In genomic region chr2:70853329-70853728, GRCm38 (mm10) we compare ENCODE assay signal across 15 mouse cellular contexts. TPM values are rescaled to one million over a fixed set of nuclear protein-coding genes. Genes with fewer than 3 reads are reported as not detected.
A peak's percentile ranks its signal among the peaks of the same experiment; 100 is the strongest.
DNase-seq lines count a peak whose midpoint lies in the region; ATAC-seq and TF ChIP-seq lines count a peak whose summit lies in the region.
"Had no signal": no experiment of that assay in that cellular context is flagged by ENCODE, and none has a peak within 500 bp of the region (broad histone marks: within the 10 kb centered on the region; RNA-seq: fewer than 3 reads in every experiment).

No protein-coding gene starts in this region.

- no peaks in the 10 kb centered on the region for H3K36me3 ChIP-seq in heart, embryonic 15.5 days
- H3K36me3 ChIP-seq in kidney, postnatal 0 days (ENCODE audit: insufficient read depth, low read length): no peaks in the 10 kb centered on the region
- no peaks in the 10 kb centered on the region for H3K36me3 ChIP-seq in embryonic facial prominence, embryonic 11.5 days (replicated peaks; ENCODE audit: control insufficient read depth, insufficient read depth, low read depth, low read length)
- H3K36me3 ChIP-seq: midbrain, embryonic 12.5 days had no signal

- no peak overlapping the region for H3K27ac ChIP-seq in heart, embryonic 15.5 days
- no peak overlapping the region for H3K27ac ChIP-seq in kidney, postnatal 0 days
- 0 out of 2 replicates have a peak overlapping the region, but pooled peaks have one; percentile 37 for H3K27ac ChIP-seq in cortical plate, adult 2 months (ENCODE audit: insufficient read depth, low read length)
- H3K27ac ChIP-seq in embryonic facial prominence, embryonic 11.5 days (replicated peaks; ENCODE audit: low read depth, low read length): no peak overlapping the region
- H3K27ac ChIP-seq: midbrain, embryonic 12.5 days had no signal

- H3K4me3 ChIP-seq in heart, embryonic 15.5 days: no peak overlapping the region
- H3K4me3 ChIP-seq in kidney, postnatal 0 days (replicated peaks; ENCODE audit: low read depth, low read length): no peak overlapping the region
- no peak overlapping the region for H3K4me3 ChIP-seq in cortical plate, adult 2 months (ENCODE audit: insufficient read depth, low read length)
- H3K4me3 ChIP-seq in embryonic facial prominence, embryonic 11.5 days (ENCODE audit: low read depth, low read length): no peak overlapping the region
- H3K4me3 ChIP-seq: midbrain, embryonic 12.5 days; myocyte had no signal

- H3K27me3 ChIP-seq in heart, embryonic 15.5 days: no peaks in the 10 kb centered on the region
- no peaks in the 10 kb centered on the region for H3K27me3 ChIP-seq in kidney, postnatal 0 days (ENCODE audit: insufficient read depth, low read length)
- no peaks in the 10 kb centered on the region for H3K27me3 ChIP-seq in embryonic facial prominence, embryonic 11.5 days (ENCODE audit: control insufficient read depth, insufficient read depth, low read length)
- H3K27me3 ChIP-seq: midbrain, embryonic 12.5 days had no signal

- H3K9me3 ChIP-seq in heart, embryonic 15.5 days (replicated peaks): no peaks in the 10 kb centered on the region
- H3K9me3 ChIP-seq in kidney, postnatal 0 days (replicated peaks; ENCODE audit: low read length): no peaks in the 10 kb centered on the region
- no peaks in the 10 kb centered on the region for H3K9me3 ChIP-seq in embryonic facial prominence, embryonic 11.5 days (replicated peaks; ENCODE audit: control insufficient read depth, low read length)
- H3K9me3 ChIP-seq: midbrain, embryonic 12.5 days had no signal

- TF ChIP-seq CTCF in kidney, postnatal 0 days (IDR thresholded peaks at IDR 0.05; ENCODE audit: low read depth): no peak
- TF ChIP-seq CTCF in cortical plate, adult 2 months (IDR thresholded peaks at IDR 0.05; ENCODE audit: extremely low read depth, insufficient read depth, low read length): no peak

- intact Hi-C loops in heart, postnatal 10 days (cut with DNase I): no loop called here
- intact Hi-C loops in left cerebral cortex, postnatal 36 days (cut with DNase I): no loop called here

- ATAC-seq in heart, embryonic 15.5 days (replicated peaks; ENCODE audit: insufficient number of reproducible peaks, insufficient read depth, low FRiP score, low read depth): no peak
- ATAC-seq in kidney, postnatal 0 days (replicated peaks; ENCODE audit: low FRiP score, low read depth): no peak
- no peak for ATAC-seq in embryonic facial prominence, embryonic 11.5 days (replicated peaks; ENCODE audit: insufficient number of reproducible peaks, low FRiP score, low TSS enrichment, low read depth)

- WGBS in heart, embryonic 15.5 days: 51% methylated on average over 7 of the region's 7 CpGs
- 38% methylated on average over 7 of the region's 7 CpGs for WGBS in kidney, postnatal 0 days
- 39% methylated on average over 7 of the region's 7 CpGs for WGBS in embryonic facial prominence, embryonic 11.5 days

- no peak for DNase-seq in heart, postnatal 10 days
- peak; percentile 46 for DNase-seq in kidney, postnatal 0 days (ENCODE audit: low spot score)
- no peak for DNase-seq in kidney, postnatal 10 days
- DNase-seq in embryonic facial prominence, embryonic 11.5 days (ENCODE audit: low spot score): peak; percentile 22
- no peak for DNase-seq in left cerebral cortex, postnatal 36 days (ENCODE audit: low spot score in 2 of 2)
- DNase-seq: adrenal gland, adult 8-10 months; kidney, postnatal 4 days; lung, adult 18-20 months; lung, postnatal 36 days; retina, postnatal 1 day; thymus, postnatal 14 days had no signal

- H3K4me2 ChIP-seq in heart, embryonic 15.5 days: peak overlapping the region; percentile 53; the same call in 1 of the 2 replicates
- no peak overlapping the region for H3K4me2 ChIP-seq in kidney, postnatal 0 days (ENCODE audit: low read length)
- H3K4me2 ChIP-seq in embryonic facial prominence, embryonic 11.5 days (ENCODE audit: low read depth, low read length): no peak overlapping the region

- H3K4me1 ChIP-seq in heart, embryonic 15.5 days (replicated peaks): peaks cover 6% of the 10 kb centered on the region
- H3K4me1 ChIP-seq in kidney, postnatal 0 days (replicated peaks; ENCODE audit: insufficient read depth, low read length): no peaks in the 10 kb centered on the region
- H3K4me1 ChIP-seq in cortical plate, adult 2 months (ENCODE audit: control insufficient read depth, insufficient read depth, low read length): no peaks in the 10 kb centered on the region
- no peaks in the 10 kb centered on the region for H3K4me1 ChIP-seq in embryonic facial prominence, embryonic 11.5 days (ENCODE audit: control insufficient read depth, insufficient read depth, low read length)

- TF ChIP-seq POLR2A in cortical plate, adult 2 months (IDR thresholded peaks at IDR 0.05; ENCODE audit: extremely low read depth, insufficient read depth, low read length): no peak

- no peak overlapping the region for H3K9ac ChIP-seq in heart, embryonic 15.5 days
- no peak overlapping the region for H3K9ac ChIP-seq in kidney, postnatal 0 days (ENCODE audit: low read depth, low read length)
- H3K9ac ChIP-seq in embryonic facial prominence, embryonic 11.5 days (replicated peaks; ENCODE audit: low read length): no peak overlapping the region
- H3K9ac ChIP-seq: midbrain, embryonic 12.5 days had no signal

RNA-seq across cellular contexts. Expression of gene Tlk1, which starts 27.8 kb away (rescaled TPM):
- 24.4 and 28.0 TPM in 2 replicates for polyA plus RNA-seq in heart, embryonic 15.5 days (2015; fragmentation: Nextera tagmentation; extraction: Ambion mirVana)
- 10 to 100 TPM; 45.9 to 47.3 TPM for total RNA-seq in heart, postnatal 10 days (2021)
- polyA plus RNA-seq in kidney, postnatal 0 days (2015; fragmentation: Nextera tagmentation; extraction: Ambion mirVana): 36.5 and 40.8 TPM in 2 replicates
- 45.5 and 47.5 TPM in 2 replicates for polyA plus RNA-seq in cortical plate, adult 2 months (2012; rRNA removed)
- 46.4 and 46.8 TPM in 2 replicates for polyA plus RNA-seq in embryonic facial prominence, embryonic 11.5 days (2014; fragmentation: Nextera tagmentation; extraction: Ambion mirVana)
- total RNA-seq in left cerebral cortex, postnatal 36 days (2021): 10 to 100 TPM; 82.7 to 94.7 TPM

Comparison
In these comparisons a context has a peak if more than half of its experiments do, and no peak if none do; other contexts are left out.
1. DNase-seq: peak in kidney, postnatal 0 days (single experiment) and embryonic facial prominence, embryonic 11.5 days (single experiment); none in heart, postnatal 10 days (0 of 2), kidney, postnatal 10 days (single experiment) and left cerebral cortex, postnatal 36 days (0 of 2).